Mouse (Mus musculus) retina, postnatal 7 days (tissue): ENCODE data around the gene Farsb.

ENCODE experiments used
- DNase-seq: peaks from one replicate; pipeline ENCODE4 v3.0.0-alpha.2; 2012; ENCODE audit warnings: low read depth, low spot score

The Farsb gene

DNA sequence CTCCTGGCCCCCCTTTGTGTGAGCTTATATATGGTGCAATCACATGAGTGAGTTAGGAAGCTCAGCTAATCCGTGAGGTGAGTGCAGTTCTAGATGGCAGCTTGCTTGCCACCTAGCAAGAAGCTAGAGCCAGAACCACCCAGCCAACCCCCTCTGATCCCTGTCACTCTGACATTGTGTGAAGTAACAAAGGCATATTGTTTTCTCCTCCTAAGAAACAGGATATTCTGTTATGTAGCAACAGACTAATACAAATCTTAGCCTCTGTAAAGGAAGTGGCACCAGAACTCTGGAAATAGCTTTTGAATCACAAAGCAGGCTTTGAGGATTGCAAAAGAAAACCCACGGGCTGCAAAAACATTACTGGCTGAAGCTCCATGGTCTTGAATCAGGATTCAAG is 4.3 kb downstream of the Farsb start:
- no peak for DNase-seq

GRCm38 (mm10) chr1:78483430-78483829 is 5.3 kb downstream of the Farsb start:
- DNase-seq, result no peak

- DNase-seq, result no peak
These were observed 16.3 kb downstream of the Farsb start for GRCm38 (mm10) chr1:78472441-78472840.

GRCm38 (mm10) chr1:78454659-78455058 is 34.0 kb downstream of the Farsb start:
- peak; percentile 17 for DNase-seq

GRCm38 (mm10) chr1:78453886-78454285 is 34.8 kb downstream of the Farsb start:
- DNase-seq, result no peak

DNA sequence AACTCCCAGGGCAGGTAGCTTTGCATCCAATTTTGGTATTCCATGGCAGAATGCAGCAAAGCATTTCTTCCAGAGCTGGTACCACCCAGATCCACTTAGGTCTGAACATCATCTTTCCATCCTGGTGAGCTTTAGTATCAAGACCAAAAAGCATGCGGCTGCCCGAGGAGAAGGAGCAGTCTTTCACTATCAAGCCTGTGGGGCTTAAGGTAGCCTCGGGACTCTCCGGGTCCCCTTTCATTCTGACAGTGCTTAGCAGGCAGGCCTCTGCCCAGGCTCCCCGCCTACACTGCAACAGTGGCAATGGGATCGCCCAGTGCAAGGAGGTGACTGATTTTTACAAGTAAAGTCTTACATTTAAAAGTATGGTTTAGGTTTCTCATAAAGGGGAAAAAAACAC is 36.2 kb downstream of the Farsb start:
- DNase-seq, result no peak

GRCm38 (mm10) chr1:78451070-78451854 is 37.4 kb downstream of the Farsb start:
- no peak for DNase-seq

GRCm38 (mm10) chr1:78448091-78448490 is 40.6 kb downstream of the Farsb start:
- no peak for DNase-seq

- DNase-seq, result no peak
These were observed 42.0 kb downstream of the Farsb start for GRCm38 (mm10) chr1:78446742-78447141.

GRCm38 (mm10) chr1:78446232-78446631 is 42.5 kb downstream of the Farsb start:
- DNase-seq, result no peak

DNA sequence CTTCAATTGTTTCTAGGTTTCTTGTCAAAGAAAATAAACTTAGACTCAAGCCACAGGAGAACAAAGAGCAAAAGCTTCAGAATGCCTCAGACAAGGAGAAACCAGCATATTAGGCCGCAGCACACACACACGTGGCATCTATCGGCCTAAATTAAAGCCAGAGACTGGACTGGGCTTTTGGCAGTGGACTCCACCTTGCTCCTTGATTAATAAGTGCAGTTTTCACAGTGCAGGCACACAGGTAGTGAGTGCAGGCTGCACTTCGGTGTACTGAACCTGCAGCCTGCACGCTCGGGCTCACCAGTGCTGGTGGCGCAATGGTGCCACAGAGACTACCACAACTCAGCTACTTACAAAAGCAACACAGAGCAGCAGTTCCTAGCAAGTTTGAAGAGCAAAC is 45.6 kb downstream of the Farsb start:
- no peak for DNase-seq

- no peak for DNase-seq
These were observed 48.0 kb downstream of the Farsb start for GRCm38 (mm10) chr1:78440716-78441115.

DNA sequence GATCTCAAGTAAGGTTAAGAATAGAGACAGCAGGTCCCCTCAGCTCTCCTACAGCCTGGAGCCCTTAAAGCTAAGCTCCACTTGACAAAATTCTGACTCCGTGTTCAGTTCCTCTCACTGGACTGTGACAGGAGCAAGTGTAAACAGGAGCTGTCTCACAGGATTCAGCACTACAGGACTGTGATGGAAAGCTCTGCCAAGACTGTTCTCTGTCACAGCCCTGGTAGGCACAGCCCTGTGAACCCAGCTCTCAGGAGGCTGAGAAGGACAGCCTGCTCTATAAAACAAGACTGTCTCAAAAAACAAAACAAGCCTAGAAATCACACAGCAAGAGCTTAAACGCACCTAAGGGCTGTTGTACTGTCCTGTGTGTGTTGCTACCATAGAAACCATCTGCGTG is 51.5 kb downstream of the Farsb start:
- no peak for DNase-seq

DNA sequence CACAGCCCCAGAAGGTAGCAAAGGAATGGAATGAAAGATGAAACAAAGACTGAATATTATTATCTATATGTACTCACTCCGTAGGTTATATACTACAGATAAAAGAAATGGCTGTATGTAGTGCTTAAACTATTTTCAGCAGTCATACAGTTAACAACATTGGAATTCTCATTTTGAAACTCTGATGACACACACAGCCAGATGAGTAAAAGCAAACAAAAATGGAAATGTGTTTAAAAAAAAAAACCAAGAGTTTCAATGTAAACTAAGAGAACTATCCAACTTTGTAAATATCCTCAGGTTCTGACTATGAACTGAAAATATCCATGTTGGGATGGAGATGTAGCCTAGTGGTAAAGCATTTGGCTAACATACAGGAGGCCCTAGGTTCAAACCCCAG is 52.3 kb downstream of the Farsb start:
- no peak for DNase-seq

- no peak for DNase-seq
These were observed 52.7 kb downstream of the Farsb start for GRCm38 (mm10) chr1:78435967-78436366.

DNA sequence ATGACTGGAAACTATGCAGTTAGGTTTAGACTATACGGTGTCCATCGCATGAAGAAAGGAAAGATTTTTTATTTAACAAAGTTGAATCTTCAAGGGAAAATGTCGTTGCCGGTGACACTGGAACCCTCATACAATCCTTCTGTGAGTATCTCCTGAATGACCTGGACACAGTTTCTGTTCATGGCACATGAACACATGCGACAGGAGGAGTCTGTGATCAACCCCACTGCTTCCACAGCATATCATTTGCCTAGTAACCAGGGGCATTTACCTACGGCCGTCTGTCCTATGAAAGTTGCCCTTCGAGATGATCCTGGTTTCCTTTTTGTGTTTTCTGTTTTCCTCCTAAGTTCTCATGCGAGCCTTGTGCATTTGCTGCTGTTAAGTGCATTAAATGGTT is 55.2 kb downstream of the Farsb start:
- no peak for DNase-seq

- DNase-seq, result no peak
These were observed 59.8 kb downstream of the Farsb start for GRCm38 (mm10) chr1:78428851-78429250.

DNA sequence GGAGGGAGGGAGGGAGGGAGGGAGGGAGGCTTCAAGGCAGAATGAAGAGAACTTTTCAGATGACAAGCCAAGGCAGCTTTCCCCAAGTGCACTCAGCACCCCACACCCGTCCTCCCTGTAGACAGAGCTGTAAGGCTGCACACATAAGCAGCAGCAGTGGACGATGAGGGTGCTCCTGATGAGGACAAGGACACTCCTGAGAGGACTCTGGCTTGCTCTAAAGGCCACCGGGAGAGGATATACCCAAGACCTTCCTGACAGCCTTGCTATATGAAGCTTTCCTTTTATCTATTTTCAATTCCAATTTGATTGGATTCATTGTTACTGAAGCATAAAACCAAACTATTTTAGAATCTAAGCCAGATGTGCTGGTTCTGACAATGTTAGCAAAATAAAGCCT is 61.9 kb downstream of the Farsb start:
- no peak for DNase-seq

DNA sequence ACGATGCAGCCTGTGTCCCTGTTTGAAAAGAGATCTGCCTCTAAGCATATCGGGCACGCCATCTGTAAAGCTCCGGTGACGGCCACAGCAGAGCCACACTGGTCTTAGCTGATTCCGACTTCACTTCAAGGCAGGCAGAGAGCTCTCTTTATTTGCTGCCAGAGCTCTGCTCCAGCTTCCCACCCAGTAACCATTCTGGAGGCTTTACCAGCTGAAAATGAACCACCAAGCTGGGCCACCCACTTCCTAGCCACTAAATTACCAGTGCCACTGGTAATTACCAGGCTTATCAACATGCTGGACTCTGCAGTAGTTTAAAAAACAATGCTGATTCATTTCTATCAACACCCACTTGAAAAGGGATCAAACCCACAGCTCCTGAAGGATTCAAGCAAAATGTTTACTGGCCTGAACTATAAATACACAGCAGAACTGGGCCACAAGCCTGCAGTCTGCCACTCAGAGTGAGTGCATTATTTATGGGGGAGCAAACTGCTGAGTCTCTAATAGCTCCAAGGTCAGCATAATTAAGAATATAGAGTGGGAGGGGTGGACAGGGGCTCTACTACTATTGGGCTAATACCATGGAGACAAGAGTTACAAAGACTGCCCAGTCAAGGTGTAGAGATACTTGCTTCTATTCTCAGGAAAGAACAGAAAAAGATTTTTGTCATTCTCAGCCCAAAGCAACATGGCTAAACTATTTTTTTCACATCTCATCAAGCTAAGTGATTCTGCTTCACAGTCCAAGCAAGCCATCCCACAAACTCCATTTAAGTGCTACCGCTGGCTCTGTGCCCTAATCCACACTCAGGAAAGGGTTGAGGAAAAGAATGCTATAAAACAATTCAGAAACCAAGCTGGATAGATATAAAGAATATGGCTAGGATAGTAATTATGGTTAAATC is 62.6 kb downstream of the Farsb start:
- no peak for DNase-seq

DNA sequence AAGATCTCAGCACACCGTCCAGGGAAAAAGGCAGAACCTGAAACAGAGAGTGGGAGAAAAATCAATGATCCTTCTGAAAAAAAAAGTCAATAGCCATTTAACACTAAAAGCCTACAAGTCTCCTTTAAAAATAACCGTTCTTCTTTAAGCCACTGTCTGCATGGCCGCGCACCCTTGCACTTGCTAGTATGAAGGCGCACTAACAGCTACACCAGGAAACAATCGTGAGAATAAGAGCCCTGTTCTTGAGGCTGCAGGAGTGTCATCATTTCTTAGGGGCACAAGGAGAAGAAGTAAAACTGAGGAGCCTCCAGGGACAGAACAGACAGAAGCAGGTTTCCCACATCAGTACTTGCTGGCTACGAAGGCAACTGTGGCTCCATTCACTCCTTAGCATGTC is 63.4 kb downstream of the Farsb start:
- no peak for DNase-seq

DNA sequence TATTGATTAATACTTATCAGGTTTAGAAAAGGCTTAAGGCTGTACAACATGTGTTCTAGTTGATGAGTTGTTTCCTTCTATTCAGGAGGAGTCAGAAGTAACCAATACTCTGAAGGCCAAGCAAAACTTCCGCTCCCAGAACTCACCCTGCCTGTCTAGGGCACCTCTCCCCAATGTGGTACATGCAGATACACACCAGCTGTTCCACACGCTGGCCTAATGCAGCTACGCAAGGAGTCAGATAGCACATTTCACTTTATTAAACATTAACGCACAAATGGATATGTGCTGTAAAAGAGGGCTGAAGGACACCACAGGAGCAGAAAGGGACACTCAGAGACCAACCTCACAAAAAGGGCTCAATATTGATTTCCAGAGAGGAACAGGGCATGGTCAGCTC is 63.8 kb downstream of the Farsb start:
- no peak for DNase-seq

GRCm38 (mm10) chr1:78422576-78422975 is 66.1 kb downstream of the Farsb start:
- no peak for DNase-seq

DNA sequence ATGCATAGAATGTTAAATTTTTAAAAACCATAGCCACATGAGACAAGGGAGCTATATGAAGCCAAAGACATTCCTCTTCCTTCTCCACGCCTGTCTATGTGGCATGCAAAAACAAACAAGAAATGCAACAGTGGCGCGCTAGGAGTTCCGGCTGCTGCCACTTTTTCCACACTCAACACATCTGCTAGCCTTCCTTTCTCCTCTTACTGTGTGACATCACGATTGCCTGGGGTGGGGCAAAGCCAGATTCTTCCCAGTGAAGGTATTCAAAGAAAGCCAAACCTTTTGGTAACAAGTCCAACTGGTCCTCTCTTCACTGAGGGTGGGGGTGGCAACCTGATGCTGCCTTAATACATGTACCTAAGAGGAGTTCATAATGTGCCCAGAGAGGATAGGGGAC is 66.9 kb downstream of the Farsb start:
- DNase-seq, result no peak
